Mouse (Mus musculus) spleen, postnatal 10 days (tissue): ENCODE results near the gene Igsf3.
"Not testable (repeated sequence)": the region's sequence is repeated elsewhere in the genome, so short reads cannot be mapped to it uniquely, and the experiment has no call there.

Experiments used
- DNase-seq, 2 experiments: peaks; one replicate each; pipeline ENCODE4 v3.0.0; 2021 to 2022; ENCODE audit warnings: low spot score in 2 of 2

The Igsf3 gene

GRCm38 (mm10) chr3:101404620-101405415 lies 27.9 kb downstream of the Igsf3 start:
- DNase-seq, result no peak

- DNase-seq, result no peak
Observed at GRCm38 (mm10) chr3:101405495-101405894, 28.6 kb downstream of the Igsf3 start.

- DNase-seq, result no peak
Observed at GRCm38 (mm10) chr3:101406097-101406496, 29.2 kb downstream of the Igsf3 start.

- DNase-seq, result no peak
Observed at GRCm38 (mm10) chr3:101407568-101407967, 30.7 kb downstream of the Igsf3 start.

- DNase-seq, result no peak
Observed at GRCm38 (mm10) chr3:101408953-101409750, 32.3 kb downstream of the Igsf3 start.

GRCm38 (mm10) chr3:101410202-101410601 lies 33.3 kb downstream of the Igsf3 start:
- DNase-seq, result no peak

- no peak for DNase-seq
Observed at GRCm38 (mm10) chr3:101410745-101411144, 33.9 kb downstream of the Igsf3 start.

DNA sequence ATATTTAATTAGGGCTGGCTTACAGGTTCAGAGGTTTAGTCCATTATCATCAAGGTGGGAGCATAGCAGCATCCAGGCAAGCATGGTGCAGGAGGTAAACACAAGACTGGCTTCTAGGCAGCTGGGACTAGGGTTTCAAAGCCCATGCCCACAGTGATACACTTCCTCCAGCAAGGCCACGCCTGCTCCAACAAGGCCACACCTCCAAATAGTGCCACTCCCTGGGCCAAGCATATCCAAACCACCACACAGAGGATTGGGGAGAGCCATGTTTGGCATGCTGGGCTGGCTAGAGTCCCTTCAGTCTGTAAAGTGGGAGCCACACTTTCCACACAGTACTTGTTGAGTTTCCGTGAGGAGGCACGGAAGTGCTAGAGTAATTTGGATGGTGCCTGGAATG lies 34.7 kb downstream of the Igsf3 start:
- DNase-seq, result no peak

GRCm38 (mm10) chr3:101412115-101412514 lies 35.2 kb downstream of the Igsf3 start:
- no peak for DNase-seq

DNA sequence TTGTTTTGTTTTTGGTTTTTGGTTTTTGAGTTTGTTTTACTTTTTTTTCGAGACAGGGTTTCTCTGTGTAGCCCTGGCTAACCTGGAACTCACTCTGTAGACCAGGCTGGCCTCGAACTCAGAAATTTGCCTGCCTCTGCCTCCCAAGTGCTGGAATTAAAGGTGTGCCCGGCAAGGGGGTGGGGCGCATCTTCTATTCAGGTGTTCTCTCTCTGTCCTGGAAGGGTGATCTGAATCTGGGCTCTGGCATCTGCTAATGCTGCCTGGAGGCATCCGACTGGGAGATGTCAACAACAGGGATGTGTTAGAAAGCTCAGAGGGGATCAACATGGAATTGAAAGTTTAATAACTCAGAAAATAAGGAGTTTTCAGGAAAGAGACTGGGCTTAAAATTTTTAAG lies 36.1 kb downstream of the Igsf3 start:
- DNase-seq, result not testable (repeated sequence)

DNA sequence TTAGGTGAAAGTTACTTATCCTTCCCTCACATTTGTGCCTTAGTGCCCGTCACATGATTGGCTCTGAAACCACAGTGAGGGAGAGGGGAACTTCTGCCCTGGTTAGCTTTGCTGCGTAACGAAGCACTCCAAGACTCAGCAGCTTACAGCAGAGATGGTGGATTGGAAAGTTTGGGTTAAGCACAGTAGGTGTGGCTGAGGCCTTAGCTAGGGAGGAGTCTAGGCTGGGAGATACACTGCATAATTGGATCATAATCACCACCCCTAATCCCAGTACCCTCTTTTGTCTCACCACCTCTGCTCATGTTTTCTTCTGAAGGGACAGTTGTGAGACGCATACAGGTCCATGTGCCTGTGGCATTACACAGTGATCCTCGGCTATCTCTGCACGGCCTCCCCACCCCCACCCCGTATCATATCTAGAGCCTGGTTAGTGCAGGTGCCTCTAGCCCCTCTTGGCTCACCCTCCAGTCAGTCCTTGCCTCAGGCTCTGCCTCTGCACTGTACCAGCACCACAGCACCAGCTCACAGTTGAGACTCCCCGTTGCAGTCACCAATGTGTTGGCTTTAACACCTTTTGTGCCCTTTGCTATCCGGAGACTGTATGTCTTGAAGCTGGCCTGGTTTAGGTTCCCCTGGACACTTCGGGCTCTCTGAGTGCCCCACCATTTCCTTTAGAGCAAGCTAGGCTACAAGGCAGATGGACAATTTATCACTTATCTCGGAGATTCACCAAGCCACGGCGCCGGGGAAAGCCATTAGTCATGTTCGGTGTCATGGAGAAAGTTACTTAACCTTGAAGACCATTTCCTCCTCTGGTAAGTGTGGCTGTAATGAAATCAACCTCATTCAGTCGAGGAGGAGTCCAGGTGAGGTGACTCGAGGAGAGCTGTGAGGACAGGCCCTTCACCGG lies 42.1 kb downstream of the Igsf3 start:
- peak in 1 of 2 experiments; percentile 14 for DNase-seq

DNA sequence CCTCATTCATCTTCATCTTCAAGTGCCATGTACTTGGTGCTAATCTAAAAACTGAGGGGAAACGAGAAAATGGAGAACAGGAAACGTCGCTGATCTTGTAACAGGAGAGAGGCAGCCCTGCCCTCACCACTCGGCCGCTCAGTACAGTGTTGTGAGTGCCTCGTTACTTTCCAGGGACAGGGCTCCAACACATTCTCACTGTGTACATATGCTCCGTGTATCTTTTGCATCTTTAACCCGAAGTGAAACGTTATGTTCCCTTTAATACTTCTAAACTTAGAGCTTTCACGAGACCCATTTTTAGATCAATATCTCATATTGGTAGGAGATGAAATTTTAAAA lies 42.7 kb downstream of the Igsf3 start:
- DNase-seq, result no peak

GRCm38 (mm10) chr3:101423188-101423587 lies 46.3 kb downstream of the Igsf3 start:
- DNase-seq, result no peak

DNA sequence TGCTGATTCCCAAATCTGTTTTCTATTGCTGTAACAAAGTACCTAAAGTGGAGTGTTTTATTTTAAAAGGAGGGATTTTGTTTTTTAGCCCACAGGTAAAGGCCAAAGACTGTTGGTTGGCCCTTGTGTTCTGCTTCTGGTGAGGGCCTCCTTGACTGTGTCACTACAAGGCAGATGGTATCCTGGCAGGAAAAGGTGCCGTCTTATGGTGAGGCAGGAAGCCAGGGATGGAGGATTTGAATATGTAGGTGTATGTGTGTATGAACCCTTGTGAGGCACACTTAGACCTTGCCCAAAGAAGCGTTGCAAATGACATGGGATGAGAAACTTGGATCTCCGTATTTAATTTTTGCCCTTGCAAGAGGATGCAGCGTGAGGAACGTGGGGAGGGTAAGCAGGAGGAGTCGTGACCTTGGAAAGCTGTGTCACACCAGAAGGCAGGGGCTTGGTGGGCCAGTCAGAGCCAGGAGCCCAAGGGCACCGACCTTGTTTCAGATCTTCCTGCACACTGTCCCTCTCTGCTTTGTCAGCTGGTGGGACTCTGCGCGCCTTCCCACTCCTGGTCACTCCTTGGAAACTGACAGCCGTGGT lies 47.5 kb downstream of the Igsf3 start:
- DNase-seq, result no peak

- no peak for DNase-seq
Observed at GRCm38 (mm10) chr3:101429982-101430754, 53.3 kb downstream of the Igsf3 start.

DNA sequence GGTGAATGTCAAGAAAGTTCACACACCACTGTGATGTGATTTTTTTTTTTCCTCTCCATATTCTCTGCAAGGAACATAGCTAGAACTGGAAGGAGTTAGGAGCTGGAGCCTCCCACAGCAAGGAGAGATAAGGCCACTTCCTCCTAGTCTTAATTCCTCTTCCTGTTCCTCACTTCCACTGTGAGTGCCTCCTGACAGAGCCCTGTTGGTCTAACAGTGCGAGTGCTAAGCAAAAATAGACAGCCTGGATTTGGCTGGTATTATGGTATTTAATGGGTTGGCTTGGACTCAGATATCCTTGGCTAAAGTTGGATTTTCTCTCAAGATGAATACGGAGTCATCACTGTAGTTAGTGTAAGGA lies 53.9 kb downstream of the Igsf3 start:
- no peak for DNase-seq

DNA sequence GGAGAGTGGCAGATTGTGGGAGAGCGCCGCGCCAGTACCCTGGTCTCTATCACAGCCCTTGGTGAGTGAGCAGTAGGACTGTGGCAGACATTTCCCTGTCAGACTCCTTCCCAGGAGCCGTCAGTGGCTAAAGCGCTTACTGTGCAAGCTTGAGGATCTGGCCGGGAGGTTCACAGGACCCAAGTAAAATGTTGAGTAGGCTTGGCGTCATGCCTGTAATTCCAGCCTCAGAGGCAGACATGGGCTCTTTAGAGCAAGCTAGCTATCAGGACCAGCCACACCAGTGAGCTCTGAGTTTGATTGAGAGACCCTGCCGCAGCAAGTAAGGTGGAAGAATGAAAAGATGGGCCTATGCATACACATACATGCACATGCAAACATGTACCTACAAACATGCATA lies 58.8 kb downstream of the Igsf3 start:
- no peak for DNase-seq

DNA sequence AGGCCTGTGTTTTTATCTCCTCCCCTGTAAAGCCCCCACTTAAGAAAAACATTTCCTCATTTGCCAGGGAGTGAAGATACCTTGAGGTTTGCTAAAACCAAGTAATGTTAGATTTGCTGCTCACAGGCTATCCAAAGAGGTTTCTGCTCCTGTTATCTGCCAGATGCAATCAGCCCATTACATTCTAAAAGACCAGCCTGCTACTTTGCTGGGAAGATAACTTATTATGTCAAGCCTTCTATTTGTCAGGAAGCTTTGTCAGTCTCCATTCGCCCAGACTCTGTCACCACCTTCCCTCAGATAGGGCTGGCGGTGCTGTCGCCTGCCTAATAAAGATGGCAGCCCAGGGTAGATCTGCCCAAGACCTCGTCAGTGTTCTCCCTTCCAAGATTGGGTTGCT lies 59.6 kb downstream of the Igsf3 start:
- no peak for DNase-seq

DNA sequence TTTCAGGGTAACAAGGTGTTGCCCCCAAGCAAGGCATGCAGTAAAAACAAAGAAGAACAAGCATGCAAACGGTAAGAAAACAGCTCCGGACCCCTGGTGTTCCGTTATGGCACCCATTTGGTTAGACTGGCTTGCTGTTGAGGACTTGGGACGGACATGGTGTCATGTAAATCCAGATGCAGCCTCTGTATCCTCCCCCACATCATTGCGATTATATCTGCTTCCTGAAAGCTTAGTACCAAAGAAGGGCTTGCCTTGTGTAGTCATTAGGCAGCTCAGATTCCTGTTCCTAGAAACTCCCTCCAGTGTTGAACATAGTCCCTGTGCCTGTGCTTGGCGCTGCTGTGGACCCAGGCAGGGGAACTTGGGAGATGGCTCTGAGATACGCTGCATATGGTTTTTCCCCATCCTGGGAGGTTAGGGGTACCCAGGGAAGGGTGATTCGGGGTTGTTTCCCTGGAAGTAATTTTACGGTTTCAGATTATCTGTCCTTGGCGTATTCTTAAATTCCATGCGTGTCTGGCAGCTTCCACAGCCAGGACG lies 60.2 kb downstream of the Igsf3 start:
- no peak for DNase-seq

DNA sequence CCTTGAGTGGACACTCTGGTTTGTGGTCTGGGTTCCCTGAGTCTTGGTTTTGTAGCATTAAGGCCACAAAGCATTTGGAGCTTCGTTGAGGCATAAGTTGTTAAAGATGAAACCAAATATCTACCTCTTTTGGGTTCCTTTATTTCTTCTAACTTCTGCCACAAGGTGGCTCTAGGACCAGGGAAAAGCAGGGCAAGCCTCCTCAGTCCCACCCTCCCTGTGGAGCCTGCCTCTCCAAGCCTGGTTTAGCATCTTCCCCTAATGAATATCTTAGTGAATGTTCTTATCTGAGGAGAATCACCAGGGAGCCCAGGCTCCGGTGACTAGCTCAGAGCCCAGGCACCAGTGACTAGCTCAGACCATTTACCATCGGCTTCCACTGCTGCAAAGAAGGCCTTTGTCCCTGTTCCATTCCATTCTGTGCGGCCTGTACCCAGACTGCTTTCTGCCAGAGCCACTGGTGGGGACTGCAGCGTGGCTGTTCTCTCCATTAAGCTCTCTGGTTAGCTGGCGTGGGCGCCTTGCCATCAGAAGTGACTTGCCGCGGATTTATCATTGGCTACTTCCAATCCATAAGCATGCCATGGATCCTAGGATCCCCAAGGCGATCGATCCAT lies 66.5 kb downstream of the Igsf3 start:
- DNase-seq, result no peak
